Mouse (Mus musculus) gastrocnemius, postnatal 10 days (tissue): ENCODE data around the gene Arpp21. TPM values are rescaled to one million over a fixed set of nuclear protein-coding genes. Genes with fewer than 3 reads are reported as not detected.

Source experiments
- DNase-seq: peaks from one replicate; pipeline ENCODE4 v3.0.0; 2021; ENCODE audit warnings: mixed read lengths
- total RNA-seq, 2 experiments: library from RNA; stranded (reverse); gene quantifications; 2 replicates each; pipeline ENCODE4 v1.2.3; 2021

Arpp21 gene
- total RNA-seq, 2 experiments from 2014 or later, result 52.9 to 54.1 TPM

DNA sequence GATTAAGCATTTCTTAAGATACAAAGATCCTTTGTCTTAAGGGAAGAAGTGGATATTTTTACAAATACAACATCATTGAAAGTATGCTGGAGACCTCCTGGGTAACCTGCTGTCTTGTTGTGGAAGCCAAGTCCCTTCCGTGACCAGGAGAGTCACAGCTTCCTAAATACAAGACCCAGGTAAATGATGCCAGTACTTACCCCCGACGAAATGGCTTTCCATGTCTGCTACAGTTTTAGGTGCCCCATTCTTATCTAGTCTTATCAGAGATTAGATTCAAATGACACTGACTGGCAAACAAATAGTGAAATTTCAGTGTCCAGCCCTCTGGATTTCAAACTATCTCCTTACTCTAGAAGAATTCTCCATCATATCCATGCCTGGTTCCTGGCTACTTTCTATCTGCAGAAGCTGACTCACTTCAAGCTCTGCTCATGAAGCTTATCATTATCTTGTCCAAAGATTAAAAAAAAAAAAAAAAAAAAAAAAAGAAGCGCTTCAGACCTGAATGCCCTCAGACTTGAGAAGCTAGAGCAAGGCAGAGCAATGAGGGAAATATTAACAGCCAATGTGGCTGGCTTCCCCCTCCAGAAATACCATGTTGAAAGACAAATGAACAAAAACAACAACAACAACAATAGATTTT, 4.9 kb downstream of the Arpp21 start:
- no peak for DNase-seq

DNA sequence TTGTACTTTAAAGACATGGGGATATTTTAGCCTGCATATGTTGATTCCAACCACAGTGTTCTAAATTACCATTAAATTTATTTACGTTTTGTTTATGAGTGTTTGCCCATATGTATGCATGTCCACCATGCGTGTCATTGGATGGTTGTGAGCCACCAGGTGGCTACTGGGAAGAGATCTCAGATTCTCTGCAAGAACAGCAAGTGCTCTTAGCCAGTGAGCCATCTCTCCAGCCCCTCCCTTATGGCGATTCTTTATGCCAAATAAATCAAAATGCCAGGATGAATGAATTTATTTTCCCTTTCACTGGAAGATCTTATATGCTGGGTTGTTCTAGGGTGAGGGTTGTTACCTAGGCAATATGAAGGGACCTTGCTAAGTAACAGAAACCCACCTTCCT, 7.3 kb downstream of the Arpp21 start:
- no peak for DNase-seq

DNA sequence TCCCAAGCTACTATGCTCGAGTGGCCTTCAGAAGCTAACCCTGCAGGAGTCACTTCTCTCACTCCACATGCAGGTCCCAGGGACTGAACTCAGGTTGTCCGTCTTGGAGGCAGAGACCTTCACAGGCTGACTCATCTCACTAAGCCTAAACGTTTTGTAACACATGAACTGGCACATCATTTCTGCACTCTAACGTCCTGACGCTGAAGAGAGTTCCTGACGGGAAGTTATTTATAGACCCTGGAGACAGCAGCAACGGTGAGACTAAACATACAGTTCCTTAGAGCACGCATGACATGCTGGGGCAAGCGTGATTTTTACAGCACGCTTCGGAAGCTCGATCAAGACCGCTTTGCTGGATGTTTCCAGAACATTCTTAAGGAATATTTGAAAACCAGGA, 8.6 kb downstream of the Arpp21 start:
- no peak for DNase-seq

DNA sequence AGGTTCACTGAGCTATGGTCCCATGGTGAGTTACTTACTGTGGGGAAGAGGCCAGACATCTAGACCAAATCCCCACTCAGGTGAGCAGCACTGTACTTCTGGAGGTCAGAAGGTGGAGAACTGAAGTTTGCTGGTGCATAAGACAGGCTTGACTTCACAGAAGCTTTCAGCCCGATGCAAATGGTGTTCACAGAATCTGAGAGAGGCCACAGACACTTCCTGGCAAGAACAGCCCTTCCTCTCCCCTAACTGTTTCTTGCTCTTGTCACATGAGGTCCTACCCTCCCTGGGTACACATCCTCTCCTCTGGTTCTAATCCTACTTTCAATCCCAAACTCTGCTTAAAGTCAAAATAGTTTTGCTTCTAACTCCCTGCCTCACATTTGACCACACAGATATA, 9.2 kb downstream of the Arpp21 start:
- no peak for DNase-seq

- no peak for DNase-seq
These were observed 10.7 kb downstream of the Arpp21 start for GRCm38 (mm10) chr9:112225046-112225445.

DNA sequence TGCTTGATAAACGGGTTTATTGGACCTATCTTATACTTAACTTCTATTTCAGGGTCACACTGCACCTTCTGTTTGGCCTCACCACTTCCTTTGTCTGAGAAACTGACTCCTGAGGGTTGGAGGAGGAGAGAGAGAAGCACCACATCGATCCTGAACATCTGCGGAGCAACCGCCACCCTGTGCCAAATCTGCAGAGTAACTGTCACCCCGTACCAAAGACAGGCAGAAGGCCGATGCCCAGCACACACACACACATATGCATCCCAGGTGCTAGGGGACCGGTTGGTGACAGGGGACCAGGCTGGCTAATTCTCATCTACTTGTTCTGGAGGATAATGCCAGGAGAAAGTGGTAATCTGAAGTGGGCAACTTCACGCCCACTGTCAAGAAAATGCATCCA, 16.4 kb downstream of the Arpp21 start:
- DNase-seq, result no peak

DNA sequence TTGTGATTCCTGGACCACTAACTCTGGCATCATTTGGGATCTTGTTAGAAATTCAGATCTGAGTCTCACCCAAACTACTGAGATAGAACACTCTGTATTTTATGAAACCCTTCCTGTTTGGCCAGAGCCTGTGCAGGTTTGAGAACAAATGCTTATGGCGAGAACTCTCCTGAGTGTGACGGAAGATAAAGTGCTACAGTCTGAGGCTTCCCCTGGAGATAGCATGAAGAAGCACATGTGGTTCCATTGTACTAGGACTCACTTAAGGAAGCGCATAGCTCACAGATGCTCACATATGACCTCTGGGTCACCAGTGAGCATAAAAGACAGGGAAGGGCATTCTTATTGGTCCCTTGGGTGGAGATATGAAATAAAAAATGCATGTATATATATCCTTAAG, 17.5 kb downstream of the Arpp21 start:
- DNase-seq, result no peak

GRCm38 (mm10) chr9:112217161-112217560, 18.6 kb downstream of the Arpp21 start:
- DNase-seq, result no peak

- no peak for DNase-seq
These were observed 20.5 kb downstream of the Arpp21 start for GRCm38 (mm10) chr9:112215030-112215806.

GRCm38 (mm10) chr9:112213411-112214255, 22.1 kb downstream of the Arpp21 start:
- no peak for DNase-seq

GRCm38 (mm10) chr9:112209803-112210202, 25.9 kb downstream of the Arpp21 start:
- DNase-seq, result no peak

DNA sequence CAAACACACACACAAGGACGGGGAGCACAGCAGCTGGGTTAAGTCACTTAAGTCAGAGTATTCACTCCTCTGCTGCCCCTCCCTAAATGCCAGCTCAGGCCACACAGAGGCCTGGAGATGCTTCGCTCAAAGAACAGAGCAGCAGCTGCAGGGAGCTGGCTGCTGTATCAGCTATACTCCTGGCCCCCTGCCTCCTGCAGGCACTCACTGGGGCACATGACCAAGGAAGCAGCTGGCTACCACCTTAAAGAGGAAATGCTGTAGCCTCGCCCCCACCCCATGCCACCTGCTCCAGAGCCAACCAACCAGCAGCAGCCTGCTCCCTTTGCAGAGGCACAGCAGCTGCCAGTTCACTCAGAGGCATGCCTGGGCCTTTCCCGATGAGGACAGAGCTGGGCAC, 28.0 kb downstream of the Arpp21 start:
- DNase-seq, result peak; percentile 80

- DNase-seq, result no peak
These were observed 37.4 kb downstream of the Arpp21 start for GRCm38 (mm10) chr9:112198296-112198695.

- DNase-seq, result no peak
These were observed 41.7 kb downstream of the Arpp21 start for GRCm38 (mm10) chr9:112194049-112194448.

DNA sequence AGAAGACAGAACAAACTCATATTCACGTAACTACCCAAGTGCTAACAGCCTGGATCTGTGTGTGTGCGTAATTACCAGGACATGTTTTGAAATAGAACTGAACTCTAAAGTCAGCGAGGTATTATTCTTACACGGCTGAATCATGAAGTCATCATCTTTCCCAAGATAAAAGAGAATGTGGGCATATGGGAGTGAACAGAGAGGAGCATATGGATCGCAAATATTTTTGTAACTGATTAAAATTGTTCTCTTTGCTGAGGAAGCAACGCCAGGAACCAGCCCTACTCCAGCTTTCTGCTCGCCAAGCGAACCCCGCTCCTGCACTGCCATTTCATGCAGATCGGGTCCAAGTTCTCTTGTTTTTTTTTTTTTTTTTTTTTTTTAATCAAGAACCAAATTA, 46.3 kb downstream of the Arpp21 start:
- no peak for DNase-seq

- no peak for DNase-seq
These were observed 47.3 kb downstream of the Arpp21 start for GRCm38 (mm10) chr9:112188358-112188893.

DNA sequence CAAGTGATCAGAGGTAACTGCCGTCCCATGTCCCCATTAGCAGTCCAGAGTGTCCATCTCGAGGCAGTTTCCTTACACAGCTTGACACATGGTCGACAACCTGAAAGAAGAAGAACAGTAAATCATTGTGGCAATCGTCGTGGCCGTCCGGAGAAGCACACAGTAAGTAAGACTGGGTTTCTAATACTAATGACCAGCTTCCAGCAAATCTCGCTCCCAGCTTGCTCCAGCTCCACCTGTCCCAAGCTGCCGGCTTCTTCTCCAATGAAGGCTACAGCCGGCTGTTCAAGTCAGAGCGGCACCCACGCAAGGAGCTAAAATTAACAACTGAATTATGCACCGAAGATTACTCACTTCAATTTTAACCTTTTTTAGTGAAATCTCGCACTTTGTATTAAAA, 48.1 kb downstream of the Arpp21 start:
- no peak for DNase-seq

GRCm38 (mm10) chr9:112186336-112187305, 49.1 kb downstream of the Arpp21 start:
- no peak for DNase-seq

GRCm38 (mm10) chr9:112185746-112186145, 50.0 kb downstream of the Arpp21 start:
- no peak for DNase-seq

GRCm38 (mm10) chr9:112182738-112183137, 53.0 kb downstream of the Arpp21 start:
- DNase-seq, result no peak

GRCm38 (mm10) chr9:112180006-112180405, 55.7 kb downstream of the Arpp21 start:
- no peak for DNase-seq

DNA sequence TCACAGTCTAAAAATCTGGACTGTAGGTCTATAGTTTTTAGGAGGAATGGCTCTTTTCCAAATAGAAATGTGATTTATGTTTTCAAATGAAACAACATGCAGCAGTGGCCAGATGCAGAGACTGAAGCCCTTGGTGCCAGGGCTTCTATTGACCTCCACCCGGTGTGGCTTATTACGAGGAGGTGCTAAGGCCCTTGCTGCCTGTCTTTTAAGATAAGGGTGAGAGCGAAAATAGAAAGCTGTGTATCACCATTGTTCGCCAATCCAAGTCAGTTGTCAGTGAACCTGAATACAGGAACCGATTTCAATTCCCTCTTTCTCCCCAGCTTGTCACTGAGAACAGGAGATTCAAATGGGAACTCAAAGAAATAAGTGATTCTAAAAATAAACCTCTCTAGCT, 57.3 kb downstream of the Arpp21 start:
- no peak for DNase-seq
